ENCODE assay signal across 9 mouse cellular contexts in the genomic region with DNA sequence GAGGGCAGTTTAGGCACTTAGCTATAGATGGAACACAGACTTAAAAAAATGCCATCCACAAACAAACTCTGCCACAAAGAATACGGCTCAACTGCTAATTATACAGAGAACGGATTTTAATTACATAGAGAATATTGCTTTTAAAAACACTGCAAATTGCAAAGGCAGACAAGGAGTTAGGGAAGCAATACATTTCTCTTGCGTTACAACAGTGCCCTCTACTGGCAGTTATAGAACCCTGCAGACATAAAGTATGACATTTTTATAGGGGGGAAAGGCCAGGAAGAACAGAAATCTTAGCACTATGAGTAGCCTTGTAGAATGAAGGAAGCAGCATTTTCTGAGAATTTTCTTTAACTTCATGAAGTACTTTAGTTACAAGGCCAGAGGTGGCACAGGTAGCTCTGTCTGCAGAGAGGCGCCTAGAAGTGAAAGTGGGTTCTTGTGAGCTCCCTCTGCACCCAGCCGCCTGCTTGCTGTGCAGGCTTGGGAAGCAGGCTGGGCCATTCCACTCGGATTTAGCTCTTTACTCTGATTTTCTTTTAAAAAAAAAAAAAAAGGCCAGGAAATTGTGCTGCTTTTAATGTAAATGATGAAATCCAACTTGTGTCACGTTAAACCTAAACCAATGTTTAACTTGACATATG. TPM values are rescaled to one million over a fixed set of nuclear protein-coding genes. Genes with fewer than 3 reads are reported as not detected.
DNase-seq lines count a peak whose midpoint lies in the region; TF ChIP-seq lines count a peak whose summit lies in the region.
"Had no signal": no experiment of that assay in that cellular context is flagged by ENCODE, and none has a peak within 500 bp of the region (broad histone marks: within the 10 kb centered on the region; RNA-seq: fewer than 3 reads in every experiment).

No protein-coding gene starts in this region.

- no peak for TF ChIP-seq POLR2A in thymus, adult 2 months (IDR thresholded peaks at IDR 0.05; ENCODE audit: control insufficient read depth, extremely low read depth, insufficient read depth, low read length, poor library complexity)
- no peak for TF ChIP-seq POLR2A in cortical plate, adult 2 months (IDR thresholded peaks at IDR 0.05; ENCODE audit: extremely low read depth, insufficient read depth, low read length)

- H3K4me1 ChIP-seq in thymus, adult 2 months (replicated peaks; ENCODE audit: control insufficient read depth, insufficient read depth, low read length), result peaks cover 12% of the 10 kb centered on the region
- H3K4me1 ChIP-seq in cortical plate, adult 2 months (ENCODE audit: control insufficient read depth, insufficient read depth, low read length), result no peaks in the 10 kb centered on the region

- no peaks in the 10 kb centered on the region for H3K36me3 ChIP-seq in thymus, adult 2 months (ENCODE audit: control insufficient read depth, insufficient read depth, low read length)
- H3K36me3 ChIP-seq: limb, embryonic 15.5 days had no signal

- no peak overlapping the region for H3K27ac ChIP-seq in gastrocnemius, adult 2 months
- H3K27ac ChIP-seq in thymus, adult 2 months (ENCODE audit: control insufficient read depth, insufficient read depth, low read length), result no peak overlapping the region
- no peak overlapping the region for H3K27ac ChIP-seq in cortical plate, adult 2 months (ENCODE audit: insufficient read depth, low read length)
- H3K27ac ChIP-seq: limb, embryonic 15.5 days had no signal

- no peak overlapping the region for H3K4me3 ChIP-seq in gastrocnemius, adult 2 months
- no peak overlapping the region for H3K4me3 ChIP-seq in thymus, adult 2 months (ENCODE audit: control insufficient read depth, insufficient read depth, low read length)
- no peak overlapping the region for H3K4me3 ChIP-seq in cortical plate, adult 2 months (ENCODE audit: insufficient read depth, low read length)
- H3K4me3 ChIP-seq: limb, embryonic 15.5 days had no signal

- DNase-seq in gastrocnemius, adult 2 months, result no peak
- no peak for DNase-seq in gastrocnemius, postnatal 36 days
- DNase-seq in thymus, postnatal 0 days (ENCODE audit: low spot score), result peak; percentile 80
- DNase-seq in thymus, adult 2 months, result no peak
- DNase-seq in kidney, postnatal 14 days, result peak; percentile 57
- peak; percentile 59 for DNase-seq in retina, postnatal 7 days (ENCODE audit: low read depth, low spot score)
- no peak for DNase-seq in layer of hippocampus, adult 8-10 months (ENCODE audit: low spot score in 2 of 2)

- WGBS in thymus, adult 2 months, result 58% methylated on average over 7 of the region's 7 CpGs

- H3K27me3 ChIP-seq in thymus, adult 2 months (ENCODE audit: control insufficient read depth, insufficient read depth, low read length), result no peaks in the 10 kb centered on the region
- H3K27me3 ChIP-seq: limb, embryonic 15.5 days had no signal

- TF ChIP-seq CTCF in gastrocnemius, adult 2 months (IDR thresholded peaks at IDR 0.05), result peak; percentile 93
- no peak for TF ChIP-seq CTCF in thymus, adult 2 months (IDR thresholded peaks at IDR 0.05; ENCODE audit: borderline replicate concordance, control insufficient read depth, extremely low read depth, insufficient read depth, low read length, poor library complexity)
- TF ChIP-seq CTCF in cortical plate, adult 2 months (IDR thresholded peaks at IDR 0.05; ENCODE audit: extremely low read depth, insufficient read depth, low read length), result peak; percentile 46; the same call in 1 of the 2 replicates

- intact Hi-C loops in gastrocnemius, adult 2 months (cut with DNase I), result loop anchor here (10.0 kb wide), 2 partner anchors 126 to 1336 kb away; partner anchors contain the start of genes 4930412O13Rik and 9230102O04Rik
- intact Hi-C loops in gastrocnemius, postnatal 36 days (cut with DNase I), result loop anchor here (5.0 to 10.0 kb wide), 2 partner anchors 68 to 126 kb away; partner anchors contain the start of genes 4930412O13Rik and 9230102O04Rik

RNA-seq across cellular contexts. Expression of gene Taf3, which starts 38.0 kb away (rescaled TPM):
- total RNA-seq in gastrocnemius, adult 2 months (2021), result 10 to 100 TPM; 10.0 to 12.2 TPM
- total RNA-seq in gastrocnemius, postnatal 36 days (2021), result 1 to 10 TPM; 6.3 to 7.7 TPM
- 14.0 and 16.0 TPM in 2 replicates for polyA plus RNA-seq in thymus, postnatal 0 days (2015; fragmentation: Nextera tagmentation; extraction: Ambion mirVana)
- polyA plus RNA-seq in thymus, adult 2 months (2012; rRNA removed), result 10.0 and 13.5 TPM in 2 replicates
- polyA plus RNA-seq in cortical plate, adult 2 months (2012; rRNA removed), result 8.4 and 8.6 TPM in 2 replicates
- 10 to 100 TPM; 13.1 to 16.2 (median 14.9) TPM for total RNA-seq in layer of hippocampus, adult 8-10 months (2022)

Comparison
In these comparisons a context has a peak if more than half of its experiments do, and no peak if none do; other contexts are left out.
1. DNase-seq: peak in thymus, postnatal 0 days (single experiment), kidney, postnatal 14 days (single experiment) and retina, postnatal 7 days (single experiment); none in gastrocnemius, adult 2 months (single experiment), gastrocnemius, postnatal 36 days (0 of 2), thymus, adult 2 months (single experiment) and layer of hippocampus, adult 8-10 months (0 of 2).